Mouse (Mus musculus): ENCODE measurements at regions not wholly inside any gene's neighbourhood (a gene's known extent, or its start where the extent isn't known, plus 50 kb on each side); places are given as distances from the start of the nearest gene placed in this dataset.

GRCm38 (mm10) chr17:92159325-92159724, 1039.5 kb upstream of the Adcyap1 start:
- Histone ChIP-seq H3K27ac (ENCODE audit: low read depth, low read length) (no peak overlapping the region), H3K4me2 (replicated peaks; ENCODE audit: low read depth) (no peak overlapping the region), H3K9me3 (ENCODE audit: control insufficient read depth) (no peaks in the 10 kb centered on the region), H3K27me3 (replicated peaks; ENCODE audit: control insufficient read depth, insufficient read depth, low read length) (no peaks in the 10 kb centered on the region), H3K9ac (ENCODE audit: low read depth, low read length) (no peak overlapping the region), H3K36me3 (ENCODE audit: control insufficient read depth, insufficient read depth) (no peaks in the 10 kb centered on the region), H3K4me1 (replicated peaks; ENCODE audit: control insufficient read depth, insufficient read depth, low read length) (no peaks in the 10 kb centered on the region), H3K4me3 (ENCODE audit: low read depth, low read length) (no peak overlapping the region)
- no peak for TF ChIP-seq CTCF (IDR thresholded peaks at IDR 0.05; ENCODE audit: low read depth)
- WGBS = 40% methylated on average over 1 of the region's 1 CpGs
- ATAC-seq = no peak

- H3K4me1 ChIP-seq (replicated peaks; ENCODE audit: control insufficient read depth, insufficient read depth, low read length) = no peaks in the 10 kb centered on the region
- H3K9ac ChIP-seq (ENCODE audit: low read depth, low read length) = no peak overlapping the region
- WGBS = 83% methylated on average over 1 of the region's 1 CpGs
- no peaks in the 10 kb centered on the region for H3K36me3 ChIP-seq (ENCODE audit: control insufficient read depth, insufficient read depth)
- no peaks in the 10 kb centered on the region for H3K27me3 ChIP-seq (replicated peaks; ENCODE audit: control insufficient read depth, insufficient read depth, low read length)
- H3K4me2 ChIP-seq (replicated peaks; ENCODE audit: low read depth) = no peak overlapping the region
- H3K9me3 ChIP-seq (ENCODE audit: control insufficient read depth) = no peaks in the 10 kb centered on the region
- ATAC-seq = no peak
- TF ChIP-seq CTCF (IDR thresholded peaks at IDR 0.05; ENCODE audit: low read depth) = no peak
- no peak overlapping the region for H3K4me3 ChIP-seq (ENCODE audit: low read depth, low read length)
- no peak overlapping the region for H3K27ac ChIP-seq (ENCODE audit: low read depth, low read length)
Observed at GRCm38 (mm10) chr17:92185740-92186139, 1013.1 kb upstream of the Adcyap1 start.

GRCm38 (mm10) chr17:92210730-92211129, 988.1 kb upstream of the Adcyap1 start:
- no peaks in the 10 kb centered on the region for H3K4me1 ChIP-seq (replicated peaks; ENCODE audit: control insufficient read depth, insufficient read depth, low read length)
- ATAC-seq = no peak
- H3K4me2 ChIP-seq (replicated peaks; ENCODE audit: low read depth) = no peak overlapping the region
- peak; percentile 39 for TF ChIP-seq CTCF (IDR thresholded peaks at IDR 0.05; ENCODE audit: low read depth)
- H3K4me3 ChIP-seq (ENCODE audit: low read depth, low read length) = no peak overlapping the region
- H3K27me3 ChIP-seq (replicated peaks; ENCODE audit: control insufficient read depth, insufficient read depth, low read length) = no peaks in the 10 kb centered on the region
- H3K9ac ChIP-seq (ENCODE audit: low read depth, low read length) = no peak overlapping the region
- H3K9me3 ChIP-seq (ENCODE audit: control insufficient read depth) = no peaks in the 10 kb centered on the region
- H3K36me3 ChIP-seq (ENCODE audit: control insufficient read depth, insufficient read depth) = no peaks in the 10 kb centered on the region
- no peak overlapping the region for H3K27ac ChIP-seq (ENCODE audit: low read depth, low read length)

- WGBS = 41% methylated on average over 2 of the region's 2 CpGs
- Histone ChIP-seq H3K36me3 (ENCODE audit: control insufficient read depth, insufficient read depth) (no peaks in the 10 kb centered on the region), H3K4me3 (ENCODE audit: low read depth, low read length) (no peak overlapping the region), H3K4me1 (replicated peaks; ENCODE audit: control insufficient read depth, insufficient read depth, low read length) (no peaks in the 10 kb centered on the region), H3K27ac (ENCODE audit: low read depth, low read length) (no peak overlapping the region), H3K4me2 (replicated peaks; ENCODE audit: low read depth) (no peak overlapping the region), H3K27me3 (replicated peaks; ENCODE audit: control insufficient read depth, insufficient read depth, low read length) (no peaks in the 10 kb centered on the region), H3K9me3 (ENCODE audit: control insufficient read depth) (no peaks in the 10 kb centered on the region), H3K9ac (ENCODE audit: low read depth, low read length) (no peak overlapping the region)
- no peak for TF ChIP-seq CTCF (IDR thresholded peaks at IDR 0.05; ENCODE audit: low read depth)
- ATAC-seq = no peak
Observed at GRCm38 (mm10) chr17:92216464-92216863, 982.4 kb upstream of the Adcyap1 start.

Data from intestine, postnatal 0 days (tissue).